Mouse (Mus musculus): ENCODE data around the gene Syne1.

- TF ChIP-seq CTCF (IDR thresholded peaks at IDR 0.05; ENCODE audit: extremely low read depth, insufficient read depth, insufficient read length, insufficient replicate concordance) (no peak), POLR2A (IDR thresholded peaks at IDR 0.05; ENCODE audit: low read depth, low read length) (no peak)
Observed at GRCm38 (mm10) chr10:5032192-5033048, 518.9 kb downstream of the Syne1 start.
